Mouse (Mus musculus) myocyte (in vitro differentiated cells): ENCODE data around the gene Cpt2. TPM values are rescaled to one million over a fixed set of nuclear protein-coding genes. Genes with fewer than 3 reads are reported as not detected.

Source experiments
- H3K27me3 ChIP-seq: one replicate; pipeline ENCODE4 v1.6.1; 2011; ENCODE audit not compliant: control insufficient read depth, insufficient read depth, insufficient read length
- H3K36me3 ChIP-seq: one replicate; pipeline ENCODE4 v1.6.1; 2011; ENCODE audit not compliant: control insufficient read depth, insufficient read depth
- H3K4me2 ChIP-seq: one replicate; pipeline ENCODE4 v1.6.1; 2011; ENCODE audit warnings: low read depth, control low read depth
- H3K4me3 ChIP-seq: one replicate; pipeline ENCODE4 v1.5.1; 2011; ENCODE audit warnings: mild to moderate bottlenecking, control low read depth, moderate library complexity
- H3K79me2 ChIP-seq: one replicate; pipeline ENCODE4 v1.6.1; 2011; ENCODE audit not compliant: control insufficient read depth, insufficient read depth
- H3ac ChIP-seq: one replicate; pipeline ENCODE4 v1.6.1; 2011; ENCODE audit not compliant: control insufficient read depth, insufficient read length
- CEBPB ChIP-seq: IDR thresholded peaks from 2 replicates; pipeline ENCODE4 v1.6.1; 2011; ENCODE audit warnings: mild to moderate bottlenecking, moderate library complexity; ENCODE audit not compliant: poor library complexity, insufficient read depth, severe bottlenecking
- E2F4 ChIP-seq: IDR thresholded peaks from one replicate; pipeline ENCODE4 v1.6.1; 2011; ENCODE audit warnings: mild to moderate bottlenecking, control low read depth, moderate library complexity; ENCODE audit not compliant: insufficient read depth
- MAX ChIP-seq: IDR thresholded peaks from one replicate; pipeline ENCODE4 v1.6.1; 2011; ENCODE audit warnings: low read depth, mild to moderate bottlenecking, control low read depth
- MYOD1 ChIP-seq, 3 experiments: IDR thresholded peaks; one replicate each; pipeline ENCODE4 v1.6.1; 2011; ENCODE audit warnings: control low read depth in 2 of 3, low read depth in 2 of 3, mild to moderate bottlenecking in 2 of 3, moderate library complexity in 1 of 3; ENCODE audit not compliant: insufficient read length in 2 of 3, control insufficient read depth in 1 of 3
- MYOG ChIP-seq, 3 experiments: IDR thresholded peaks; one replicate each; pipeline ENCODE4 v1.6.1; 2011; ENCODE audit warnings: control low read depth in 2 of 3, low read depth in 2 of 3, mild to moderate bottlenecking in 2 of 3; ENCODE audit not compliant: insufficient read length in 2 of 3, control insufficient read depth in 1 of 3, insufficient read depth in 1 of 3
- POLR2A ChIP-seq: IDR thresholded peaks from one replicate; pipeline ENCODE4 v1.6.1; 2011; ENCODE audit warnings: low read depth, mild to moderate bottlenecking, control low read depth, moderate library complexity; ENCODE audit not compliant: insufficient read length
- POLR2AphosphoS2 ChIP-seq: IDR thresholded peaks from one replicate; pipeline ENCODE4 v1.6.1; 2011; ENCODE audit warnings: low read depth, control low read depth; ENCODE audit not compliant: insufficient read length
- REST ChIP-seq: IDR thresholded peaks from one replicate; pipeline ENCODE4 v1.6.1; 2011; ENCODE audit warnings: mild to moderate bottlenecking, control low read depth, moderate library complexity; ENCODE audit not compliant: insufficient read depth, insufficient read length
- SRF ChIP-seq: IDR thresholded peaks from one replicate; pipeline ENCODE4 v1.6.1; 2011; ENCODE audit warnings: low read depth; ENCODE audit not compliant: control insufficient read depth, insufficient read length
- TCF12 ChIP-seq: IDR thresholded peaks from one replicate; pipeline ENCODE4 v1.6.1; 2011; ENCODE audit warnings: mild to moderate bottlenecking, control low read depth; ENCODE audit not compliant: poor library complexity, insufficient read depth, severe bottlenecking
- TCF3 ChIP-seq: IDR thresholded peaks from one replicate; pipeline ENCODE4 v1.6.1; 2011; ENCODE audit warnings: low read depth, control low read depth; ENCODE audit not compliant: insufficient read length
- USF1 ChIP-seq: IDR thresholded peaks from one replicate; pipeline ENCODE4 v1.6.1; 2011; ENCODE audit warnings: low read depth, mild to moderate bottlenecking, control low read depth, moderate library complexity
- polyA plus RNA-seq: library from polyadenylated mRNA; unstranded; fragments of >200 nt; fragmentation: generic; extraction: Trizol; gene quantifications from one replicate; pipeline ENCODE4 v1.2.1, GENCODE M21; 2012; ENCODE audit warnings: missing spikeins

The Cpt2 gene
- polyA plus RNA-seq, 1 experiment, result 29.4 TPM

- Histone ChIP-seq H3K4me3 (no peak overlapping the region), H3K4me2 (no peak overlapping the region), H3K36me3 (no peaks in the 10 kb centered on the region), H3K27me3 (no peaks in the 10 kb centered on the region), H3ac (no peak overlapping the region), H3K79me2 (no peaks in the 10 kb centered on the region)
- no peak for TF ChIP-seq CEBPB
- no peak for TF ChIP-seq USF1
- no peak for TF ChIP-seq MAX
- no peak for TF ChIP-seq TCF12
- TF ChIP-seq POLR2AphosphoS2, result no peak
- no peak for TF ChIP-seq MYOG (IDR thresholded peaks at IDR 0.05; ENCODE audit: control insufficient read depth in 1 of 3, insufficient read depth in 1 of 3, insufficient read length in 2 of 3, low read depth in 2 of 3)
- no peak for TF ChIP-seq POLR2A
Measured at GRCm38 (mm10) chr4:107937338-107937737, 13.9 kb upstream of the Cpt2 start.

GRCm38 (mm10) chr4:107935254-107935653 lies 11.8 kb upstream of the Cpt2 start:
- Histone ChIP-seq H3K79me2 (no peaks in the 10 kb centered on the region), H3ac (no peak overlapping the region), H3K4me2 (no peak overlapping the region), H3K36me3 (no peaks in the 10 kb centered on the region), H3K4me3 (no peak overlapping the region), H3K27me3 (no peaks in the 10 kb centered on the region)
- TF ChIP-seq MYOD1 (IDR thresholded peaks at IDR 0.05; ENCODE audit: control insufficient read depth in 1 of 3, insufficient read length in 2 of 3, low read depth in 2 of 3), result no peak
- no peak for TF ChIP-seq USF1
- TF ChIP-seq E2F4, result no peak
- no peak for TF ChIP-seq MYOG (IDR thresholded peaks at IDR 0.05; ENCODE audit: control insufficient read depth in 1 of 3, insufficient read depth in 1 of 3, insufficient read length in 2 of 3, low read depth in 2 of 3)
- no peak for TF ChIP-seq REST
- TF ChIP-seq TCF3, result no peak
- TF ChIP-seq TCF12, result no peak
- no peak for TF ChIP-seq SRF
- no peak for TF ChIP-seq POLR2A
- no peak for TF ChIP-seq POLR2AphosphoS2
- no peak for TF ChIP-seq CEBPB
- no peak for TF ChIP-seq MAX

GRCm38 (mm10) chr4:107933239-107933638 lies 9.8 kb upstream of the Cpt2 start:
- Histone ChIP-seq H3ac (no peak overlapping the region), H3K79me2 (no peaks in the 10 kb centered on the region), H3K27me3 (peaks cover 14% of the 10 kb centered on the region), H3K4me3 (no peak overlapping the region), H3K4me2 (no peak overlapping the region), H3K36me3 (no peaks in the 10 kb centered on the region)
- no peak for TF ChIP-seq CEBPB
- TF ChIP-seq MYOD1 (IDR thresholded peaks at IDR 0.05; ENCODE audit: control insufficient read depth in 1 of 3, insufficient read length in 2 of 3, low read depth in 2 of 3), result peak in 1 of 3 experiments; percentile 53

GRCm38 (mm10) chr4:107931453-107931852 lies 8.0 kb upstream of the Cpt2 start:
- Histone ChIP-seq H3ac (no peak overlapping the region), H3K36me3 (no peaks in the 10 kb centered on the region), H3K79me2 (no peaks in the 10 kb centered on the region), H3K4me2 (no peak overlapping the region), H3K4me3 (no peak overlapping the region), H3K27me3 (peaks cover 14% of the 10 kb centered on the region)
- no peak for TF ChIP-seq SRF
- TF ChIP-seq E2F4, result no peak
- no peak for TF ChIP-seq MYOG (IDR thresholded peaks at IDR 0.05; ENCODE audit: control insufficient read depth in 1 of 3, insufficient read depth in 1 of 3, insufficient read length in 2 of 3, low read depth in 2 of 3)
- no peak for TF ChIP-seq TCF12
- TF ChIP-seq MAX, result no peak
- no peak for TF ChIP-seq USF1
- no peak for TF ChIP-seq POLR2AphosphoS2
- no peak for TF ChIP-seq REST

- Histone ChIP-seq H3K79me2 (no peaks in the 10 kb centered on the region), H3K4me3 (no peak overlapping the region), H3K36me3 (no peaks in the 10 kb centered on the region), H3K27me3 (peaks cover 14% of the 10 kb centered on the region), H3ac (no peak overlapping the region), H3K4me2 (no peak overlapping the region)
- TF ChIP-seq SRF (no peak), MYOG (IDR thresholded peaks at IDR 0.05; ENCODE audit: control insufficient read depth in 1 of 3, insufficient read depth in 1 of 3, insufficient read length in 2 of 3, low read depth in 2 of 3) (no peak)
Measured at GRCm38 (mm10) chr4:107928726-107929125, 5.3 kb upstream of the Cpt2 start.

- H3K27me3 ChIP-seq, result peaks cover 14% of the 10 kb centered on the region
- no peak overlapping the region for H3K4me3 ChIP-seq
- no peak for TF ChIP-seq POLR2AphosphoS2
- TF ChIP-seq REST, result no peak
- no peak for TF ChIP-seq SRF
- no peak for TF ChIP-seq MYOG (IDR thresholded peaks at IDR 0.05; ENCODE audit: control insufficient read depth in 1 of 3, insufficient read depth in 1 of 3, insufficient read length in 2 of 3, low read depth in 2 of 3)
- H3K4me2 ChIP-seq, result no peak overlapping the region
- no peaks in the 10 kb centered on the region for H3K36me3 ChIP-seq
- no peak overlapping the region for H3ac ChIP-seq
- no peaks in the 10 kb centered on the region for H3K79me2 ChIP-seq
Measured at GRCm38 (mm10) chr4:107928269-107928668, 4.9 kb upstream of the Cpt2 start.
